Mouse (Mus musculus): ENCODE measurements around the gene Sptbn4.

The Sptbn4 gene

DNA sequence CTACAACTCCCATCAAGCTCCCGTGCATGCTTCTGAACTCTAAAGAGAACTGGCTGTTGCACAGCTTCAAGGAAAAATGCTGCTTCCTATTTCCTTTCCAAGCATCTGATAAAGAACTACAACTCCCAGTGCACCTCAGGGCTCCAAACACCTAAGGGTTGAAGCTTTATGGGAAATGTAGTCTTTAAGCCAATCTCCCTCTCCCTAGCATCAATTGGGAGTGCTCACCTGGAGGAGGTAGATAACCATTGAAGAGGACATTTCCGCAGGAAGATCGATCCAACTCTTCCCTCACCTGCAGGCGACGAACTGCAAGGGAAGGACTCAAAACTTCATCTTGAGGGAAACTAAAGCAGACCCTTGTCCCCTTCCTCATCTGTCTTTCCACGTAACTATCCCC, 93.3 kb downstream of the Sptbn4 start:
- peak; percentile 77 for DNase-seq (ENCODE audit: low read depth, low spot score)

DNA sequence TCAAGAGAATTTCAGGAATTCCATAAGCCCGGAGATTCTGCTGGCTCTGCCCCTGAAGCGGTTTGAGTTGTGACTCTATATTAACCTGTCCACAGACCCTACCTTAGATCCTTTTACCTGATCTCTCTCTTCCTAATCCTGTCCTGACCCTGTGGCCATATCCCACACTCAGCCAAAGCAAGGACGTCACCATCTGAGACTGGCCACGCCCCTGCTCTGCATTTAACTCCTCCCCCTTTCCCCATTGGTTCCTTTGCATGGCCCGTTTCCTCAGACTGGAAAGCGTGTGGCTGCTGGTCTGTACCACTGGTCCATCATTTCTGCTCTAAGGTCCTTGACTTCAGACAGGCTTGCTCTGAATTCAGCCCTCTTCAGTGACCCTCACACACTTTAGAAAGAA, 102.0 kb downstream of the Sptbn4 start:
- DNase-seq (ENCODE audit: low read depth, low spot score) = peak; percentile 92

DNA sequence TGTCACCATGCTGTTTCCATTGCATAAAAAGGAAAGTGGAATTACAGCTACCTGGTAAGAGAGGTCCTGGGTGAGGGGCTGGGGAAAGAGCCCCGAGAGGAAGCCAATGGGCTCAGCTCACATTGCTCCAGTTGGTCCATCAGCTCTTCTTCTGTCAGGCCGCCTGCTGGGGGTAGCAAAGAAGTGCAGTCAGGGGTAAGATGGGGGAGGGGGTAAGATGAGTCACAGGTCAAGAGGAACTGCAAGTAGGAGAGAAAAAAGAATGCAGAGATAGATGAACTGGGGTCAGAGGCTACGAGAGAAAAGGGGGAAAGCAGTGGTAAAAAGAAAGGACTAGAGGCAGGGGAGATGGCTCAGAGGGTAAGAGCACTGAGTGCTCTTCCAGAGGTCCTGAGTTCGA, 104.9 kb downstream of the Sptbn4 start:
- DNase-seq (ENCODE audit: low read depth, low spot score) = peak; percentile 91

DNA sequence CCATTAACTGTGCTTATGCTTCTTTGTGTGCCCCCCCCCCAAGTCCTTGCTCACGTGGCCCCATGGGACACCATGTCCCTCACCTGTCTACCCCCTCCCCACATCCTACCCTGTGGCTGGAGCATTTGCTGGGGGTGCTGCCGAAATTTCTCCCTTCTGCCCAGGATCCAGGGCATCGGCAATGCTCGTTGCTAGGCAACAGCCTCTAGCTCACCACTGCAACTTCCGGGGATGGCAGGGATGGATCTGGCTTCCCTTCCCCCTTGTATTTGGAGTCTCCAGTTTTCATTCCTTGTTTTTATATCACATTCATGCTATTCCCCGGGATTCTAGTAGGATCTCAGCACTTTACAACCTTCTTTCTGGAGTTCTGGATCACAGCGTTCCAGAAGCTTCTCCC, 108.0 kb downstream of the Sptbn4 start:
- DNase-seq (ENCODE audit: low read depth, low spot score) = peak; percentile 42

DNA sequence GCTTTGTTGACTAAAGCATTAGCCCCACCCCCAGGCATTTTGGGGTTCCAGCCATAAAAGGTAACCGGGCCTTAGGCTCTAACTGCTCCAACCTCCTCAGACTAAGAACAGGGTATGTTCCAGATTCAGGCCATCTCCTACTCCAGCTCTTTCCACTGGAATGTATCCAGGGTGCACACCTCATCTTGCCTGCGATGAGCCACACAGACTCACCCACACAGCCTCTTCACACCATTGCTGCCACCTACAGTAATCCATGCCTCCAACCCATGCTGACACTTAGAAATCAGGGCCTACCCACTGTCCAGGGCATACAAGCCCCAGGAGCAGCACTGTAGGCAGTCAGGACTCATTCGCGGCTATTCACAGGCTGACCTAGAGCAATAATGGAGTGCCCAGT, 108.4 kb downstream of the Sptbn4 start:
- DNase-seq (ENCODE audit: low read depth, low spot score) = no peak

DNA sequence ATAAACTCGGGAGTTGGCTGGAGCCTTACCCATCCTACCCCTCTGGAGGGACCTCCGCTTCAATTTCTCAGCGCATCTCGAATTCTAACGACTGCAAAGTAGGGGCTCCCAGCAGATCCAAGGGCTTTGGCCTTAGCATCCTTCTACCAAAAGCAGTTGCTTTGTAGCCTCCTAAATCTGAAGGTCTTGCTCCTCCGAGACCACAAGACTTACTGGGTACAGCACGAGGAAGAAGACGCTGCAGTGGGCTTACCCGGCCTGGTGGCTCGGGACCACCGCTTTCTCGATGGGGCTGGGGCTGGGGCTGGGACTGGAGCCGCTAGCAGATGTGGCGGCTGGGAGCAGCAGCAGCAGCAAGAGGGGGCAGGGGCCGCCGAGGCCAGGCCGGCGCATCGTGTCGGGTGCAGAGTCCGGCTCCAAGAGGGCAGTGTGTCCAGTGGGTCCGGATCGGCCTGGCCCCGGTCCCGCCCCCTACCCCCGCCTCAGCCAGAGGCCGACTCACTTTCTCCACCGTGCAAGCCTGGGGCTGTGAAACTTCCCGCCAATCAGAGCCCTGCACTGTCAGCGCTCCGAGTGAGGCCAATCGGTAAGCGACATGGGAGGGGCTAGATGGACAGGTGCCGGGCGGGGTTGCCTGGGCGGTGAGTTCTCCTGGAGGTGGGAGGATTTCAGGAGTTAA, 110.2 kb downstream of the Sptbn4 start, which contains the start of gene Ltbp4:
TSS of gene Ltbp4 (minus strand) at position 518 of the 679 bp plus-strand sequence.
- peak; percentile 94 for DNase-seq (ENCODE audit: low read depth, low spot score)

DNA sequence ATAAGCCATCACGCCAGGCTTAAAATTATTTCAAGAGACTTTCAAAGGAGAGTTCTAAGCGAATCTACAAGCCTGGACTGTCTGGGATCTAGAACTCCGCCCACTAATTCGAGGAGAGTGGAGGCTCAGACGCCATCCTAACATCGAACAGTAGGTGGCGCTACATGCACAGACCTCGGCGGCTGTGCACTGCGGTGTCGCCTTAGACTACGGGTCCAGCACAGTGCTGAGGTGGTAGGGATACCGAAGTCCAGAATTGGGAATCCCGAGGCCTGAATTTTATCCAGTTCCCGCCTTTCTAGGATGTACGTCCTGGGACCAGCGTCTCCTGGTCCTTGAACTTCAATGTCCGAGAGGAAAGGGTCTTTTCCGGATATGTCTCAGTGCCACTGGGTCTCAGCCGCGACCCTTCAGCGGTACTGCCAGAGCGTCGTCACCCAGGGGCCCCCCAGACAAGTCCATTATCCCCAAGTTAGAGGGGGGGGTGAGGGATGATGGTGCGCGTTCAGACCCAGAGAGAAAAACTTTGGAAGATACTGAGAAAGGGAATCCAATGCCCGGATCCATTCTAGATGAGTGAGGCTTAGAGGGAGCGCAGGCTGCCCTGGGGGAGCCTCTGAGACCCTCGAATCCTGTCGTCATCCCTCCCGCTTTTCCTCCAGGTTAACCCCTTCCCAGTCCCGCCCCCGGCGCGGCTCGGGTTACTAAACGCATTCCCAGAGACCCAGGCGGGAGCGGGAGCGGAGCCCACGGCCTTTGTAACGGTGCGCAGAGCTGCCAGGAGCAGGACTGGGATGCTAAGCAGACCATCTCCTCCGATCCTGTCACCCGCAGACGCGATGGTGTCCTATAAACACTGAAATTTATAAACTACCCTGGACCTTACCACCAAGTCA, 111.3 kb downstream of the Sptbn4 start:
- peak; percentile 92 for DNase-seq (ENCODE audit: low read depth, low spot score)

DNA sequence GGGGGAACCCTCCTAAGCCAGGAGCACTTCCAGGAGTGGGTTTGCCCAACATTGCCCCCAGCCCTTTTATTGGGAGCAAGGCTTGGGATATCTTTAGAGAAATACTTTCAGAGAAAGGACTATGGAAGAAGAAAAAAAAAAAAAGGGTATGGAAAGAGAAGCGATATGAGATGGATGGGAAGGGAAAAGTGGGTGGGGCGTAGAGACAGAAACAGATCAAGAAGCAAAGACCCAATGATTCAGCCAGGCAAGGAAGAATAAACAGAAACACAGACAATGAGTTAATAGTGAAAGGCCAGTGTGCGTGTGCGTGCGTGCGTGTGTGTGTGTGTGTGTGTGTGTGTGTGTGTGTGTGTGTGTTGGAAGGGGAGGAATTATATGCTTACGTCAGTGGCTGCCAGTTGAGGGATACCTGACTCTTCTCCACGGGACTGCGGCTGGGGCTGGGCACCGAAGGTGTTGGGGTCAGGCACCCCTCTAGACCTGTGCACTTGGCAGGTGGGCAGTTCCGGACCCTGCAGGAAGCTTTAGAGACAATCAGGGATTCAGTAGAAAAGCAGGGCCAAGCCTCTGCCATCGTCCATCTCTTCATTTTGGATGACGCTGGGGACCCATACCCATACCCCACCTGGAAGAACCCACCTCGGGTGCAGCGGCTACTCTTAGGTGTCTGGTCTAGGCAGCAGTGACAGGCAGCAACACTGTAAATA, 112.3 kb downstream of the Sptbn4 start:
- DNase-seq (ENCODE audit: low read depth, low spot score) = no peak

DNA sequence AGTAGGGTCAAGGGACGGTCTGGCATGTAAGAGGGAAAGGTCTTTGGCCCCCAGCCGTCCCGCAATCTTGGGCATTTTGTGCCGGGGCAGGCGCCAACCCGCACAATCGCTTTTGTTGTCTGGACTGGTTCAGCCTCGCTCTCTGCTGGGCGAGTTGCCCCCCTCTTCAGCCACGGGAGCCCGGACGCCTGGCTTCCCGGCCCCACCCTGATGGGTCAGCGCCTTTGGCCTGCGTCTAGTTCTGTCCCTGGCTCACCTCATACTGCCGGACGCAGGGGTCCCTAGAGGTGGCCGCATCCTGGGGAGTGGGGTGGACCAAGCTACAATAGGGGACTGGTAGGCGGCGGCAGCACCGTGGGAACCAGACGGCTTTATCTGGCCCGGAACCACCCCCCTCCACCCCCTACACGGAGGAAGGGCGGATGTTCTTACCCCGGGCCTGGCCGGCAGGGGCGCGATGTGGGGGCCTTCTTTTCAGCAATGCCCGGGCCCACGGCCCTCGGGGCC, 113.0 kb downstream of the Sptbn4 start:
- peak; percentile 45 for DNase-seq (ENCODE audit: low read depth, low spot score)

DNA sequence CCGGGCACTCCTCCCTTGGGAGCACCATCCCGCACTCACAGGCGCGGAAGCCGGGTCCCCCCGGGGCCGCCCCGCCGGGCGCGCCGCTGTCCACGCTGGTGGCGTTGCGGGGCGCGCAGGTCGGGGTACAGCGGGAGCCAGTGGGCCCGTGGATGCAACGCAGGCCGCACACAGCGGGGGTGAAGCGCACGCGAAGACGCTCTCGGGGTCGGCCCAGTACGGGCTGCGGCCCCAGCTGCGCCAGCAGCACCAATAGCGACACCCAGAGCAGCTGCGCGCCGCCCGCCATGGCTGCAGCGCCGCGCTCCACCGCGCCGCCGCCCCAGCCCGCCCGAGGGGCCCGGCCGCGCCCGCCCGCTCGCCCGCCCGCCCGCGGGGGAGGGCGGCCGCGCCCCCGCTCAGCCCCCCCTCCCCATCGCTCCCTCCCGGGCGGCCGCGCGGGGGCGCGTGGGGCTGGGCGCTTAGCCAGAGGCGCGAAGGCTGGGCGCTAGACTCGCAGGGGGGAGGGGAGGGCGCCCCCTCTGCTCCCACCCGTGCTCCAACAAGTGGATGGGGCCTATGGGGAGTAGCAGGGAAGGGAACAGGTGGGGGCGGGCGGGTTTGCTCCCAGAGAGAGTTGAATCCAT, 114.1 kb downstream of the Sptbn4 start:
- peak; percentile 57 for DNase-seq (ENCODE audit: low read depth, low spot score)

DNA sequence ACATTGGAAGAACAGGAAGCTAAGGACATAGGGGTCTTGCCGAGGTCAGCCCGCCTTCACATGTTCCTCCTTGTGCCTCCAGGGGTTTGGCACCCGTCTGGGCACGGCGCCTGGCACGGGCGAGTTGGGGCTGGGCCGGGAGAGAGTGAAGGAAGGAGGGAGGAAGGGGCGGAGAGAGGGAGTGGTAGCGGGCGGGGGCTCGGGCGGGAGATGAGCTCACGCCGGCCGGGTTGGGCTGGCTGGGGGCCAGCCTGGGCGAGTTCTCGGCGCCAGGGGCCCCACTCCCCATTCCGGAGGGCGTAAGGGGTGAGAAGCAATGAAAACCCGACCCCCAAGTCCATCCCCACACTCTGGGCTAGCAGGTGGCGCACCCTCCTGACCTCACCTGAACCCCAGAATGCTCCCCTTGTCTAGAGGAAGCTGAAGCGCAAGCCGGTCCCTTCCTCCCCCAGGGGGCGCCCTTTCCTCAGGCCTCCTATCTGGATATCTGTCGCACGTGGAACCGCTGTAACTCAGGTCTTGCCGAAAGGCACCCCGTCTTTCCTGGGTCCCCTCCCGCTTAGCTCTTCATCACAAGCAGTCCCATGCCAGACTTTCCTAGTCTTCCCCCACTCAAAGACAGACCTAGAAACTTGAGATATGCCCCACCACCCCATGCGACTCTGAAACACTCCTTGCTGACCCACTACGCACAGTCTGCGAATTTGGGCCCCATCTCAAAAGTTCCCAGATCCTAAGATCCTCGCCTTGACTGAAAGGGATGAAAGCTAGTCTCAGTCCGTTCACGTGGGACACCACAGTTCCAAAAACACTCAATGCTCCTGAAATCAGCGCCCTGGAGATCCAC, 114.9 kb downstream of the Sptbn4 start:
- DNase-seq (ENCODE audit: low read depth, low spot score) = peak; percentile 95

DNA sequence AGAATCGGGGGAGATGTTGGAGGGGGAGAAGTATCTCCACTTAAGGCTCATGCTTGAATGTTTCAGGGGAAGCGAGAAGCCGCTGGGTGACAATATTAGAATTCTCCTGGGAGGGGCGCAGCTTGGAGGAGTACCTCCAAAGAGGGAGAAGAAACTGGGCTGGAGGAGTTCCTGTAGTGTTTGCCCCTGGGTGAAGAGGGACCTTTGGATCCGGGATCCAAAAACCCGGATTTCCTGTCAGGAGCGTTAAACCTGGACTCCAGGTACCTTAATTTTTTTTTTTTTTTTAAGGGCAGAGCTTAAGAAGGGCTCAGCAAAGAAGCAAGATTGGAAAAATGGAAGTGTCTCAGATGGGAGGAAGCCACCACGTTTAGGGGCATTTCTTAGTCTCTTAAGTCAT, 115.6 kb downstream of the Sptbn4 start:
- peak; percentile 65 for DNase-seq (ENCODE audit: low read depth, low spot score)

DNA sequence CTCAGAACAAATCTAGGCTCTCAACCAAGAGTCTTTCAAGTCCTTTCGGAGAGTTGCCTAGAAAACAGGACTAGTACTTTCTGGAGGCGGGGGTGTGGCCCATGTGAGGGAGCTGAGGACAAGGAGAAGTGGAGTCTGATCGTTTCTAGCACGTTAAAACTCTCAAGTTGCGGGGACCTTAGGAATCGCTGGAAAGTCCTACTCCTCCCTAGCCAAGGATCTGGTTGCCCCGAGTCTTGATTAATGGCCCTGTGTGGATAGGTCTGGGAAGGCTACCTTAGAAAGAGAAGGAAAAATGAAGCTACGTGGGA, 116.0 kb downstream of the Sptbn4 start:
- DNase-seq (ENCODE audit: low read depth, low spot score) = no peak

DNA sequence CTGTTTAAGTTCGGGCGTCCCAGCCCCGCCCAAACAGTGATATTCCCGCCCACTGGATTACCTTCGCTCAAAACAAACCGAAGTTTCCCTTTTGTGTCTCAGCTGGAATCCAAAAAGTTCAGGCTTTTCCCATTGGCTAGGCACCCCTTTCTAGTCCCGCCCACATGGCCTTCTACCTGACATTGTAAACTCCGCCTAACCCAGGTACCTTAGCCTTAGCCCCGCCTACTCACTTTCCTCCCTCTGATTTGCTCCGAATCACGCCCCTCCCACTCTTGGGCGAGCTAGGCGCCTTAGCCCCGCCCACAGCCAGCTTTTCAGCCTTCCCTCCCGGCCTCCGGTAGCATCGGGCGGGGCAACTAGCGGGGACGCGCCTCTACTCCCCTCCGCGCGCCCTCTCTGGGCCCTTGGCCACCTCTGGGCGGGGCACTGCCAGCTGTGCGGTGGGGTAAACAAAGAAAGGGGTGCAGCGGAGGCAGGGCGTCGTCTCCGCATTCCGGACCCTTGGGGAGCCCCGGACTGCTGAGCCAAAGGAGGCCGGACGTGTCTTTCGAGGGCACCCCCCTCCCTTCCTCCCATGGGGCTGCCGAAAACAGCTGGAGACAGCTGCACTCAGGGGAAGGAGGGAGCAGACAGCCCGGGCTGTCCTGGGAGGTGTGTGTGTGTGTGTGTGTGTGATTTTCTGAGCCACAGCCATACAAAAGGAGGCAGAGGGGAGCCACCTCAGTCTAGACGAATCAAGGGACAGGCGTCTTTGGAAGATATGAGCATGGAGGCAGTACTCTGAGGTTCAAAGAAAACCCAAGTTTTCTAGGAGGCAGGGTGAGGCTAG, 116.6 kb downstream of the Sptbn4 start:
- peak; percentile 100 for DNase-seq (ENCODE audit: low read depth, low spot score)

DNA sequence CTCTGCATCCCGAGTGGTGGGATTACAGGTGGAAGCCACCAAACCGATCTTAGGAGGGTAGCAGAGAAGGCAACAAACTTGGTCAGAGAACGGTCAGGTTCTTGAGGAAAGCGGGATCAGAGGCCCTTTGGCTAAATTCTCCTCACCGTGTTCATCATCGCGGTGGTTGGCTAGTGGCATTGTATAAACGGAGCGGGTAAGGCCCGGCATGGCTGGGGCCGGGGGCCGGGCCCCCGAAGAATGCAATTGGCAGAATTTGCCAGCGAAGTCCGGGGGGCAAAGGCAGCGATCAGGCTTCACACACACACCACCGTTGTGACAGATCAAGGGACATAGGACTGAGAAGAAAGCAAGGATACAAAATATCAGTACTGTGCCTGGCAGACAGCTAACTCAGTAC, 117.5 kb downstream of the Sptbn4 start:
- no peak for DNase-seq (ENCODE audit: low read depth, low spot score)

DNA sequence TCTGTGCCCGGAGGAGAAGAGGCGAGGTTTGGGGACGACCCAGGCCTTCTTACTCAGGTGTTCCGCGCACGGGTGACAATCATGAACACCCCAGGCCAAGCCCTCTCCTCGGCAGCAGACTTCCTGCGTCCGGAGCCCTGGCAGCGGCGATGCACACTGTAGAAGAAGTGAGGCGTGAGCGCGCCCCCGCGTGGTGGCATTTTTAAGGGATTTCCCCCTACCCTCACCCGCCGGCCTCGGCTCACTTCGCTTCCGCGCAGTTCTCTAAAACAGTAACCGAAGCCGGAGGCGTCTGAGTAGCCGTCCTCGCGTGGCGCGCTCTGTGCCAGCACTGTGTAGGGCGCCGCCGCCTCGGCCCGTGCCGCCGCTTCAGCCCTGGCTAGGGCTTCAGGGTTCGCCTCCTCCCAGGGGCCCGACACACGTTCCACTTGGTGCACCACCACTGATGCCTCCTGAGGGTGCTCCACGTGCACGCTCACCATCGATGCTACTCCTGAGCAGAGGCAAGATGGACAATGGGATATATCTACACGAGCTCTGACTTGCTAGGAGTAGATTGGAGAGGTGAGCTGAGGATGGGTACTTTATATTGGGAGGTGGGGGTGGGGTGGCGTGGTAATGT, 118.0 kb downstream of the Sptbn4 start:
- peak; percentile 90 for DNase-seq (ENCODE audit: low read depth, low spot score)

DNA sequence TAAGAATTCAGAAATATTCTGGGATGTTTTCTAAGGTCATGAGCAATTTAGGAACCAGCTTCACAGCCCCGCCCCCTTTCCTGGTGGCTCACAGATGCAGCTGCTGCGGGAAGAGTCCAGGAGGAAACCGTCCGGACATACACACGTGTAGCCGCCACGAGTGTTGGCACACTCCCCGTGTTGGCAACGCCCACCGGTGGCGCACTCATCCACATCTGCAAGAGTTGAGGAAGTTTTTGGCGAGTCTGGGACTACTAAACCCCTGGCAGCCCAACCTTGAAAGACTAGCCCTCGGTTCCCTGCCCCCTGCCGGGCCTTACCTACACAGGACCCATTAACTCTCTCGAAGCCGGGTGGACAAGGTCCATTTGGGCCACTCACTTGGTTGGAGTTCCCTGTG, 118.8 kb downstream of the Sptbn4 start:
- peak; percentile 58 for DNase-seq (ENCODE audit: low read depth, low spot score)

DNA sequence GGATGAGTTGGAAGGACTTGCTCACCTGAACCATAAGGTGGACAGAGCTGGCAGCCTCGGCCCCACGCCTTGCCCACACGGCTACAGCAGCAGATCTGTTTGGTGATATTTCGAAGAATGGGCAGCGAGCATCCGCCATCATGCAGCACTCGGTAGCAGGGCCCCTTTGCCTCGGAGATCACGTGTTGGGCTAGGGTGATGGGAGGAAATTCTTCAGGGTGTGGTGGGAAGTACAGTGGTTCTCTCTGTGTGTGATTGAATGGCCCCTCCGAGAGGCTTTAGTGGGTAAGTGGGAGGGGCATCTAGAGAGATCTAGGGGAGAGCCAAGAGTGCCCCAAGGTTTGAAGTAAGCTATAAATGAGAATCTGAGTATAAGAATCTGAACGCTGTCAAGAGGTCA, 119.3 kb downstream of the Sptbn4 start:
- DNase-seq (ENCODE audit: low read depth, low spot score) = peak; percentile 87

DNA sequence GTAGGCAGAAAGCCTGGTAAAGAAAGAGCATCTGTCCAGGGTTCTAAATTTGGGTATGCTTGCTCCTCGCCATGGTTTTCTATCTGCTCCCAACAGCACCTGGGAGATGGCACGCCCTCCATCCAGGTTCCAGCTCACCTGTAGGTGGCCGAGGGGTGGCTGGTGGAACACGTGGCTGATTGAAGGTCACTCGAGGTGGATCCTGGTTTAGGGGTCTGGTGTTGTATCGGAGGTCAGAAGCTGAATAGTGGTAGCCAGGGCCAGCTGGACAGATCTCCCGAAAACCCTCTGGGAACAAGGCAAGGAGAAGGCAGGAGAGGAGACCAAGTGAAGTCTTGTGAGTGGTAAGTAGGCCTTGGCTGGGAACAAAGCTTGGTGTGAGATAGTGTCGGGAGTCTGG, 120.0 kb downstream of the Sptbn4 start:
- no peak for DNase-seq (ENCODE audit: low read depth, low spot score)

Data from R1 (cell line).